Mouse (Mus musculus): ENCODE data around the gene Rilpl1. TPM values are rescaled to one million over a fixed set of nuclear protein-coding genes. Genes with fewer than 3 reads are reported as not detected.
A peak's percentile ranks its signal among the peaks of the same experiment; 100 is the strongest.

Rilpl1 gene
- polyA plus RNA-seq, 1 experiment from 2014 or later: 17.8 TPM

- no peaks in the 10 kb centered on the region for H3K27me3 ChIP-seq
- peak overlapping the region; percentile 82; the same call in 1 of the 2 replicates for H3K4me3 ChIP-seq (replicated peaks)
- peak overlapping the region; percentile 47; the same call in 1 of the 2 replicates for H3K9ac ChIP-seq
- H3K9me3 ChIP-seq: no peaks in the 10 kb centered on the region
- peaks cover 38% of the 10 kb centered on the region for H3K4me1 ChIP-seq
- H3K36me3 ChIP-seq (replicated peaks): 0 out of 2 replicates have a peak, but pooled peaks cover 9% of the 10 kb centered on the region
- no peak overlapping the region for H3K27ac ChIP-seq
- 78% methylated on average over 4 of the region's 4 CpGs for WGBS
- peak overlapping the region; percentile 74 for H3K4me2 ChIP-seq
- no peak for ATAC-seq (ENCODE audit: low FRiP score)
Measured at GRCm38 (mm10) chr5:124528351-124528750, 2.8 kb downstream of the Rilpl1 start.

GRCm38 (mm10) chr5:124524943-124525342 is 6.2 kb downstream of the Rilpl1 start:
- no peak overlapping the region for H3K4me3 ChIP-seq (replicated peaks)

GRCm38 (mm10) chr5:124523032-124523431 is 8.2 kb downstream of the Rilpl1 start:
- no peak overlapping the region for H3K4me3 ChIP-seq (replicated peaks)
- no peak overlapping the region for H3K4me2 ChIP-seq
- H3K9ac ChIP-seq: no peak overlapping the region
- no peak overlapping the region for H3K27ac ChIP-seq
- no peaks in the 10 kb centered on the region for H3K4me1 ChIP-seq
- no peak for ATAC-seq (ENCODE audit: low FRiP score)
- peaks cover 25% of the 10 kb centered on the region for H3K36me3 ChIP-seq (replicated peaks)
- no peaks in the 10 kb centered on the region for H3K9me3 ChIP-seq
- H3K27me3 ChIP-seq: no peaks in the 10 kb centered on the region
- WGBS: 92% methylated on average over 8 of the region's 8 CpGs

More at GRCm38 (mm10) chr5:124524943-124525342, 6.2 kb downstream of the Rilpl1 start:
- WGBS: 88% methylated on average over 5 of the region's 5 CpGs
- Histone ChIP-seq H3K4me1 (peaks cover 19% of the 10 kb centered on the region), H3K36me3 (replicated peaks) (peaks cover 23% of the 10 kb centered on the region; the same call in 1 of the 2 replicates), H3K27me3 (no peaks in the 10 kb centered on the region), H3K9ac (no peak overlapping the region), H3K4me2 (no peak overlapping the region), H3K27ac (no peak overlapping the region), H3K9me3 (no peaks in the 10 kb centered on the region)
- no peak for ATAC-seq (ENCODE audit: low FRiP score)

DNA sequence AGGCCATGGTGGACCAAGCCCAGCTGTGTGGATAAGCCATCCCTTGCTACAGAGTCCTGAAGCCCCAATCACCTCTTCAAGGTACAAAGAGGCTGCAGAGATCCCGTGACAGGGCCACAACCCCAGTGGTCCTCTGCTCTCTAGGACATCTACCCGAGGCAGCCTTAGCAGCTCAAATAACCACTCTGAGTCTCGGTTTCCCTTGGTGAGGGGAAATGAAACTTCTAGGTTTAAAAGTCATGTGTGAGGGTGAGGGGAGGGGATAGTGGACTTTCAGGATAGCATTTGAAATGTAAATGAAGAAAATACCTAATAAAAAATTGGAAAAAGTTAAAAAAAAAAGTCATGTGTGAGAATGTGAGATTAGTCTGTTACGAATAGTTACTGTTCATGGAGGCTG is 9.6 kb downstream of the Rilpl1 start:
- Histone ChIP-seq H3K4me2 (no peak overlapping the region), H3K36me3 (replicated peaks) (peaks cover 26% of the 10 kb centered on the region), H3K9me3 (no peaks in the 10 kb centered on the region), H3K9ac (no peak overlapping the region), H3K4me3 (replicated peaks) (no peak overlapping the region), H3K4me1 (no peaks in the 10 kb centered on the region), H3K27ac (no peak overlapping the region), H3K27me3 (no peaks in the 10 kb centered on the region)
- 94% methylated on average over 4 of the region's 4 CpGs for WGBS
- no peak for ATAC-seq (ENCODE audit: low FRiP score)

- no peak overlapping the region for H3K27ac ChIP-seq
- H3K4me2 ChIP-seq: no peak overlapping the region
- H3K9ac ChIP-seq: no peak overlapping the region
- peaks cover 35% of the 10 kb centered on the region for H3K36me3 ChIP-seq (replicated peaks)
- no peaks in the 10 kb centered on the region for H3K4me1 ChIP-seq
- no peak overlapping the region for H3K4me3 ChIP-seq (replicated peaks)
- WGBS: 74% methylated on average over 10 of the region's 10 CpGs
- ATAC-seq (ENCODE audit: low FRiP score): no peak
- no peaks in the 10 kb centered on the region for H3K9me3 ChIP-seq
- no peaks in the 10 kb centered on the region for H3K27me3 ChIP-seq
Measured at GRCm38 (mm10) chr5:124518648-124519047, 12.5 kb downstream of the Rilpl1 start.

GRCm38 (mm10) chr5:124515789-124516188 is 15.4 kb downstream of the Rilpl1 start:
- Histone ChIP-seq H3K4me1 (no peaks in the 10 kb centered on the region), H3K9me3 (no peaks in the 10 kb centered on the region), H3K27me3 (no peaks in the 10 kb centered on the region), H3K27ac (no peak overlapping the region), H3K4me3 (replicated peaks) (no peak overlapping the region), H3K36me3 (replicated peaks) (peaks cover 45% of the 10 kb centered on the region), H3K4me2 (no peak overlapping the region), H3K9ac (no peak overlapping the region)
- no peak for ATAC-seq (ENCODE audit: low FRiP score)
- WGBS: 89% methylated on average over 5 of the region's 5 CpGs

GRCm38 (mm10) chr5:124510536-124511050 is 20.6 kb downstream of the Rilpl1 start:
- no peak for ATAC-seq (ENCODE audit: low FRiP score)
- H3K27ac ChIP-seq: no peak overlapping the region
- 94% methylated on average over 10 of the region's 10 CpGs for WGBS
- H3K36me3 ChIP-seq (replicated peaks): peaks cover 42% of the 10 kb centered on the region
- H3K9me3 ChIP-seq: no peaks in the 10 kb centered on the region
- H3K27me3 ChIP-seq: no peaks in the 10 kb centered on the region
- H3K9ac ChIP-seq: no peak overlapping the region
- H3K4me2 ChIP-seq: no peak overlapping the region
- H3K4me3 ChIP-seq (replicated peaks): no peak overlapping the region
- H3K4me1 ChIP-seq: no peaks in the 10 kb centered on the region

GRCm38 (mm10) chr5:124509742-124510237 is 21.4 kb downstream of the Rilpl1 start:
- Histone ChIP-seq H3K9me3 (no peaks in the 10 kb centered on the region), H3K4me1 (no peaks in the 10 kb centered on the region), H3K4me2 (no peak overlapping the region), H3K36me3 (replicated peaks) (peaks cover 40% of the 10 kb centered on the region), H3K9ac (no peak overlapping the region), H3K27ac (no peak overlapping the region), H3K4me3 (replicated peaks) (no peak overlapping the region), H3K27me3 (no peaks in the 10 kb centered on the region)
- WGBS: 85% methylated on average over 12 of the region's 12 CpGs
- ATAC-seq (ENCODE audit: low FRiP score): no peak

- no peak for ATAC-seq (ENCODE audit: low FRiP score)
- no peaks in the 10 kb centered on the region for H3K9me3 ChIP-seq
- H3K9ac ChIP-seq: no peak overlapping the region
- 96% methylated on average over 6 of the region's 6 CpGs for WGBS
- H3K27me3 ChIP-seq: no peaks in the 10 kb centered on the region
- no peaks in the 10 kb centered on the region for H3K4me1 ChIP-seq
- H3K4me3 ChIP-seq (replicated peaks): no peak overlapping the region
- H3K4me2 ChIP-seq: no peak overlapping the region
- peaks cover 36% of the 10 kb centered on the region for H3K36me3 ChIP-seq (replicated peaks)
- H3K27ac ChIP-seq: no peak overlapping the region
Measured at GRCm38 (mm10) chr5:124509200-124509599, 22.0 kb downstream of the Rilpl1 start.

DNA sequence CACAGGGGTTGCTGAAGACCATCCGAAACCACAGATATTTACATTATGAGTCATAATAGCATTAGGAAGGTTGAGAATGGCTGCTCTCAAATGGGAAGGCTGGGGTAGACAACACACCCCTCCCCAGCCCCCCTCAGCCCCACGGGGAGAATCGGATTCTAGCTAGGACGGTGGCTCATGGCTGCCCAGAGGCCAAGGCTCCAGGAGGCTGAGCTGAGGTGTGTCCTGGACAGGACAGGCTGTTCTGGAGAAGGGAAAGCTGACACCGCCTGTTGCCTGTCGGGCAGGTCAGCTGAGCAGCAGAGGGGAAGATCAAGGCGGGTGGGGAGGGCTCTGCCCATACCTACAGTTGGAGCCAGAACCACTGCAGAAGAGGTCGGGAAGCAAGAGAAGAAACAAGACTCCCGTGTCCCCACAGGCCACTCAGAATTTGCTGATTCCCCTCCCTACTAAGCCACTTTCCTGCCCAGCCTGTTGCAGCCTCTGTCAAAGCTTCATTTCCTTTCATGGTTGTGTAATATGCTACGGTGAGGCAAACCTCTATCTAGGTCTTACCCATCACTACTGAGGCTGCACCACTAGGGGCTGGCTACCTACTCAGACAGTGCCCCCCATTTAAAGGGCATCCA is 24.3 kb downstream of the Rilpl1 start:
- 88% methylated on average over 10 of the region's 10 CpGs for WGBS
- ATAC-seq (ENCODE audit: low FRiP score): no peak
- peaks cover 37% of the 10 kb centered on the region for H3K36me3 ChIP-seq (replicated peaks)

DNA sequence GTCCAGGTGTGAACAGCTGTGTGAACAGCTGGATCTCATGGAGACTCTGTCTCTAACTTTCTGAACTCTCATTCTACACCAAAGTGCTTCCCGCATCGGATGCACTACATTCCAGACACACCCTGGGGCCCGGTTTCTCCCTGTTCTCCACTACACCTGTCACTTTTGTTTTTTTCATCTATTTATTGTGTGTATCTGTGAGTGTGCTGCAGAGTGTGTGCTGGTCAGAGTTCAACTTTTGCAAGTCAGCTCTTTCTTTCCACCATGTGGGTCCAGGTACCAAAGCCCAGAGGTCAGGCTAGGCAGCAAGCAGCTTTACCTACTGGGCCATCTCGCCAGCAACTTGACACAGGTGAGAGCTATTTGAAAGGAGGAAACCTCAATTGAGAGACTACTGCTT is 26.0 kb downstream of the Rilpl1 start:
- no peak for ATAC-seq (ENCODE audit: low FRiP score)
- no peaks in the 10 kb centered on the region for H3K4me1 ChIP-seq
- no peak overlapping the region for H3K4me3 ChIP-seq (replicated peaks)
- H3K27me3 ChIP-seq: no peaks in the 10 kb centered on the region
- WGBS: over 99% methylated on average over 4 of the region's 4 CpGs
- H3K4me2 ChIP-seq: no peak overlapping the region
- H3K27ac ChIP-seq: no peak overlapping the region
- peaks cover 39% of the 10 kb centered on the region for H3K36me3 ChIP-seq (replicated peaks)
- H3K9ac ChIP-seq: no peak overlapping the region
- H3K9me3 ChIP-seq: no peaks in the 10 kb centered on the region

More for the DNA sequence above, 24.3 kb downstream of the Rilpl1 start:
- no peaks in the 10 kb centered on the region for H3K27me3 ChIP-seq
- no peak overlapping the region for H3K4me2 ChIP-seq
- no peak overlapping the region for H3K4me3 ChIP-seq (replicated peaks)
- no peaks in the 10 kb centered on the region for H3K9me3 ChIP-seq
- no peak overlapping the region for H3K27ac ChIP-seq
- H3K9ac ChIP-seq: no peak overlapping the region
- no peaks in the 10 kb centered on the region for H3K4me1 ChIP-seq

DNA sequence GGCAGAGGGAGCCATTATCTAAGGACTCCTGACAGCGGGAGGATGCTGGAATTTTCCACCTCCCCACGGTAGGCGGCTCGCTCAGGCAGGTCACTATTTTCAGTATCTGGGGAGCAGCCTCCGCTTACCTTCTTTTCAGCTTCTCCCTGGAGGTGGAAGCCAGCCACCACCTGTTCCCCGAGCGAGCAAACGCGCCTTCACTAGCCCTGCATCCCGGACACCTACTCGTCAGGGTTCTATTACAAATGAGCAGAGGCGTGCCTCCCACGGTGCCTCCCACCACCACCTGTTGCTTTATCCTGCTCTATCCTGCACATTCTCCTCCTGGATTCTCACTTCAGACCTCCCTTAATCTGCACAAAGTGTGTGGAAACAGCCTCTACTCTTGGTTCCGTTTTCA is 27.4 kb downstream of the Rilpl1 start:
- H3K9me3 ChIP-seq: no peaks in the 10 kb centered on the region
- 66% methylated on average over 14 of the region's 14 CpGs for WGBS
- ATAC-seq (ENCODE audit: low FRiP score): no peak
- H3K27ac ChIP-seq: no peak overlapping the region
- peaks cover 36% of the 10 kb centered on the region for H3K36me3 ChIP-seq (replicated peaks)
- no peak overlapping the region for H3K4me2 ChIP-seq
- no peak overlapping the region for H3K9ac ChIP-seq
- H3K4me3 ChIP-seq (replicated peaks): no peak overlapping the region
- peaks cover 3% of the 10 kb centered on the region for H3K4me1 ChIP-seq
- no peaks in the 10 kb centered on the region for H3K27me3 ChIP-seq

- Histone ChIP-seq H3K27ac (no peak overlapping the region), H3K4me3 (replicated peaks) (no peak overlapping the region), H3K36me3 (replicated peaks) (peaks cover 47% of the 10 kb centered on the region), H3K9me3 (no peaks in the 10 kb centered on the region), H3K9ac (no peak overlapping the region), H3K4me1 (peaks cover 3% of the 10 kb centered on the region), H3K27me3 (no peaks in the 10 kb centered on the region), H3K4me2 (no peak overlapping the region)
- 93% methylated on average over 10 of the region's 10 CpGs for WGBS
- no peak for ATAC-seq (ENCODE audit: low FRiP score)
Measured at GRCm38 (mm10) chr5:124501541-124501940, 29.6 kb downstream of the Rilpl1 start.
